Comparison of ENCODE assay signal across 28 mouse cellular contexts in genomic region chr5:147442741-147443140, GRCm38 (mm10). TPM values are rescaled to one million over a fixed set of nuclear protein-coding genes. Genes with fewer than 3 reads are reported as not detected.
DNase-seq lines count a peak whose midpoint lies in the region; ATAC-seq and TF ChIP-seq lines count a peak whose summit lies in the region.
"Had no signal": no experiment of that assay in that cellular context is flagged by ENCODE, and none has a peak within 500 bp of the region (broad histone marks: within the 10 kb centered on the region; RNA-seq: fewer than 3 reads in every experiment).

No protein-coding gene starts in this region.

- no peak for TF ChIP-seq EP300 in liver, postnatal 0 days (IDR thresholded peaks at IDR 0.05; ENCODE audit: low read depth)

- peak overlapping the region; percentile 56 for H3K4me2 ChIP-seq in liver, embryonic 11.5 days
- no peak overlapping the region for H3K4me2 ChIP-seq in liver, postnatal 0 days (ENCODE audit: low read depth, low read length)
- H3K4me2 ChIP-seq in liver, embryonic 15.5 days: no peak overlapping the region
- no peak overlapping the region for H3K4me2 ChIP-seq in midbrain, embryonic 14.5 days (ENCODE audit: low read length)
- H3K4me2 ChIP-seq: forebrain, embryonic 13.5 days; heart, embryonic 13.5 days; hindbrain, embryonic 14.5 days had no signal

- H3K4me1 ChIP-seq in liver, embryonic 11.5 days (replicated peaks; ENCODE audit: control insufficient read depth, insufficient read depth, low read length): peaks cover 48% of the 10 kb centered on the region
- H3K4me1 ChIP-seq in liver, postnatal 0 days (ENCODE audit: insufficient read depth): peaks cover 37% of the 10 kb centered on the region
- H3K4me1 ChIP-seq in liver, embryonic 15.5 days (replicated peaks): peaks cover 68% of the 10 kb centered on the region
- H3K4me1 ChIP-seq in midbrain, embryonic 14.5 days (ENCODE audit: control insufficient read depth, insufficient read depth, low read length): no peaks in the 10 kb centered on the region
- H3K4me1 ChIP-seq: forebrain, embryonic 10.5 days had no signal

- H3K27ac ChIP-seq in liver, embryonic 11.5 days (ENCODE audit: low read depth, low read length): peak overlapping the region; percentile 92; the same call in 1 of the 2 replicates
- H3K27ac ChIP-seq in liver, postnatal 0 days (ENCODE audit: low read depth): no peak overlapping the region
- H3K27ac ChIP-seq in liver, embryonic 15.5 days (replicated peaks): peak overlapping the region; percentile 76
- no peak overlapping the region for H3K27ac ChIP-seq in midbrain, embryonic 14.5 days (replicated peaks; ENCODE audit: low read depth, low read length)
- H3K27ac ChIP-seq: forebrain, embryonic 10.5 days; forebrain, embryonic 13.5 days; gastrocnemius, adult 2 months; heart, embryonic 10.5 days; heart, embryonic 13.5 days; hindbrain, embryonic 14.5 days; hindbrain, postnatal 0 days had no signal

- ATAC-seq in liver, embryonic 11.5 days (replicated peaks; ENCODE audit: low FRiP score): no peak
- ATAC-seq in liver, postnatal 0 days: no peak
- no peak for ATAC-seq in liver, embryonic 15.5 days (ENCODE audit: insufficient read depth)
- ATAC-seq in midbrain, embryonic 14.5 days (ENCODE audit: low FRiP score, low TSS enrichment): no peak
- ATAC-seq: activated CD4-positive, CD25-positive, alpha-beta regulatory T cell, adult 4 months; forebrain, embryonic 13.5 days; forebrain, postnatal 0 days; hindbrain, postnatal 0 days; inflammation-experienced regulatory T-cells, adult 6 months had no signal

- no peaks in the 10 kb centered on the region; the same call in 1 of the 2 replicates for H3K36me3 ChIP-seq in liver, embryonic 11.5 days (ENCODE audit: control insufficient read depth, insufficient read depth, low read length)
- H3K36me3 ChIP-seq in liver, postnatal 0 days (replicated peaks; ENCODE audit: insufficient read depth, low read length): peaks cover 6% of the 10 kb centered on the region; the same call in 1 of the 2 replicates
- peaks cover 6% of the 10 kb centered on the region for H3K36me3 ChIP-seq in liver, embryonic 15.5 days (replicated peaks)
- no peaks in the 10 kb centered on the region for H3K36me3 ChIP-seq in midbrain, embryonic 14.5 days (ENCODE audit: control insufficient read depth, insufficient read depth, low read length)
- H3K36me3 ChIP-seq: heart, embryonic 10.5 days had no signal

- H3K4me3 ChIP-seq in liver, embryonic 11.5 days (ENCODE audit: low read depth, low read length): no peak overlapping the region
- H3K4me3 ChIP-seq in liver, postnatal 0 days (ENCODE audit: low read depth, low read length): no peak overlapping the region
- no peak overlapping the region for H3K4me3 ChIP-seq in liver, embryonic 15.5 days (replicated peaks)
- H3K4me3 ChIP-seq in midbrain, embryonic 14.5 days (replicated peaks; ENCODE audit: low read depth, low read length): no peak overlapping the region
- H3K4me3 ChIP-seq: forebrain, embryonic 10.5 days; forebrain, embryonic 13.5 days; gastrocnemius, adult 2 months; heart, embryonic 10.5 days; heart, embryonic 13.5 days had no signal

- H3K27me3 ChIP-seq in liver, embryonic 11.5 days (replicated peaks; ENCODE audit: control insufficient read depth, insufficient read depth, low read length): no peaks in the 10 kb centered on the region
- H3K27me3 ChIP-seq in liver, postnatal 0 days (ENCODE audit: insufficient read depth, low read length): no peaks in the 10 kb centered on the region
- H3K27me3 ChIP-seq in liver, embryonic 15.5 days: no peaks in the 10 kb centered on the region
- H3K27me3 ChIP-seq in midbrain, embryonic 14.5 days (ENCODE audit: control insufficient read depth, insufficient read depth, low read length): no peaks in the 10 kb centered on the region
- H3K27me3 ChIP-seq: forebrain, embryonic 13.5 days; heart, embryonic 13.5 days had no signal

- no peak for DNase-seq in liver, embryonic 11.5 days (ENCODE audit: low spot score)
- DNase-seq in liver, postnatal 0 days: no peak
- peak; percentile 46 for DNase-seq in ES-CJ7 (ENCODE audit: low read depth, low spot score)
- peak; percentile 35 for DNase-seq in R1 (ENCODE audit: low read depth, low spot score)
- DNase-seq in midbrain, embryonic 14.5 days: no peak
- DNase-seq in kidney, adult 8-10 months: no peak
- DNase-seq: adrenal gland, postnatal 10 days; adrenal gland, postnatal 36 days; cerebellum, adult 11 months; cerebellum, adult 8-10 months; cerebellum, postnatal 10 days; cerebellum, postnatal 36 days; forebrain, postnatal 0 days; gastrocnemius, adult 2 months; gastrocnemius, postnatal 14 days; heart, adult 18-20 months; heart, postnatal 14 days; heart, postnatal 4 days had no signal

- H3K9me3 ChIP-seq in liver, embryonic 11.5 days (ENCODE audit: control insufficient read depth, low read length): no peaks in the 10 kb centered on the region
- no peaks in the 10 kb centered on the region for H3K9me3 ChIP-seq in liver, postnatal 0 days (ENCODE audit: low read length)
- H3K9me3 ChIP-seq in liver, embryonic 15.5 days (replicated peaks): no peaks in the 10 kb centered on the region
- H3K9me3 ChIP-seq in midbrain, embryonic 14.5 days (ENCODE audit: control insufficient read depth, low read length): no peaks in the 10 kb centered on the region
- H3K9me3 ChIP-seq: forebrain, embryonic 13.5 days; G1E; heart, embryonic 10.5 days had no signal

- H3K9ac ChIP-seq in liver, embryonic 11.5 days (ENCODE audit: low read depth, low read length): peak overlapping the region; percentile 34; the same call in 1 of the 2 replicates
- H3K9ac ChIP-seq in liver, postnatal 0 days (replicated peaks): no peak overlapping the region
- H3K9ac ChIP-seq in liver, embryonic 15.5 days: no peak overlapping the region
- no peak overlapping the region for H3K9ac ChIP-seq in midbrain, embryonic 14.5 days (replicated peaks; ENCODE audit: low read length)
- H3K9ac ChIP-seq: forebrain, embryonic 13.5 days; forebrain, postnatal 0 days; heart, embryonic 13.5 days; hindbrain, embryonic 14.5 days had no signal

- no peak for TF ChIP-seq CTCF in liver, postnatal 0 days (IDR thresholded peaks at IDR 0.05; ENCODE audit: low read depth)

- 73% methylated on average over 4 of the region's 4 CpGs for WGBS in liver, embryonic 11.5 days
- WGBS in liver, postnatal 0 days (ENCODE audit: insufficient replicate concordance): 69% methylated on average over 4 of the region's 4 CpGs
- 53% methylated on average over 4 of the region's 4 CpGs for WGBS in liver, embryonic 15.5 days (ENCODE audit: insufficient replicate concordance)
- 74% methylated on average over 4 of the region's 4 CpGs for WGBS in midbrain, embryonic 14.5 days

RNA-seq across cellular contexts. Expression of gene Pan3, which starts 12.8 kb away (rescaled TPM):
- 59.5 and 73.8 TPM in 2 replicates for polyA plus RNA-seq in liver, embryonic 11.5 days (2014; fragmentation: Nextera tagmentation; extraction: Ambion mirVana)
- 25.2 and 29.9 TPM in 2 replicates for polyA plus RNA-seq in liver, postnatal 0 days (2015; fragmentation: Nextera tagmentation; extraction: Ambion mirVana)
- 28.7 and 30.0 TPM in 2 replicates for polyA plus RNA-seq in liver, embryonic 15.5 days (2015; fragmentation: Nextera tagmentation; extraction: Ambion mirVana)
- 64.8 and 69.5 TPM in 2 replicates for polyA plus RNA-seq in midbrain, embryonic 14.5 days (2014; fragmentation: Nextera tagmentation; extraction: Ambion mirVana)

RNA-seq across cellular contexts. Expression of gene Flt3, which starts 42.5 kb away (rescaled TPM):
- polyA plus RNA-seq in liver, embryonic 11.5 days (2014; fragmentation: Nextera tagmentation; extraction: Ambion mirVana): 1.6 and 1.8 TPM in 2 replicates
- 1.3 and 1.5 TPM in 2 replicates for polyA plus RNA-seq in liver, postnatal 0 days (2015; fragmentation: Nextera tagmentation; extraction: Ambion mirVana)
- polyA plus RNA-seq in liver, embryonic 15.5 days (2015; fragmentation: Nextera tagmentation; extraction: Ambion mirVana): 1.4 and 1.8 TPM in 2 replicates
- 0.27 and 0.34 TPM in 2 replicates for polyA plus RNA-seq in midbrain, embryonic 14.5 days (2014; fragmentation: Nextera tagmentation; extraction: Ambion mirVana)
- polyA plus RNA-seq: forebrain, embryonic 10.5 days; G1E; heart, embryonic 10.5 days had no signal

Comparison
In these comparisons a context has a peak if more than half of its experiments do, and no peak if none do; other contexts are left out.
1. H3K27ac ChIP-seq: peak in liver, embryonic 11.5 days (single experiment) and liver, embryonic 15.5 days (single experiment); none in liver, postnatal 0 days (single experiment) and midbrain, embryonic 14.5 days (single experiment).
2. DNase-seq: peak in ES-CJ7 (single experiment) and R1 (single experiment); none in liver, embryonic 11.5 days (single experiment), liver, postnatal 0 days (single experiment), midbrain, embryonic 14.5 days (single experiment) and kidney, adult 8-10 months (0 of 2).